Mouse (Mus musculus) thymus, adult 2 months (tissue): ENCODE data around the gene Gm7697. TPM values are rescaled to one million over a fixed set of nuclear protein-coding genes. Genes with fewer than 3 reads are reported as not detected.
"Not testable (repeated sequence)": the region's sequence is repeated elsewhere in the genome, so short reads cannot be mapped to it uniquely, and the experiment has no call there.

ENCODE experiments used
- DNase-seq: peaks from one replicate; pipeline ENCODE4 v3.0.0; 2021
- H3K27ac ChIP-seq: fragments of 200-500 bp; 2 replicates; pipeline ENCODE4 v1.5.1; 2012; ENCODE audit warnings: low read length, control low read depth; ENCODE audit not compliant: control insufficient read depth, insufficient read depth
- H3K27me3 ChIP-seq: fragments of 200-500 bp; 2 replicates; pipeline ENCODE4 v1.6.1; 2012; ENCODE audit warnings: mild to moderate bottlenecking, low read length, moderate library complexity, mixed read lengths; ENCODE audit not compliant: control insufficient read depth, insufficient read depth
- H3K36me3 ChIP-seq: fragments of 200-500 bp; 2 replicates; pipeline ENCODE4 v1.6.1; 2012; ENCODE audit warnings: mild to moderate bottlenecking, low read length, moderate library complexity; ENCODE audit not compliant: control insufficient read depth, insufficient read depth
- H3K4me1 ChIP-seq: fragments of 200-500 bp; replicated peaks from 2 replicates; pipeline ENCODE4 v1.6.1; 2012; ENCODE audit warnings: low read length; ENCODE audit not compliant: control insufficient read depth, insufficient read depth
- H3K4me3 ChIP-seq: fragments of 200-500 bp; 2 replicates; pipeline ENCODE4 v1.5.1; 2012; ENCODE audit warnings: mild to moderate bottlenecking, low read length, control low read depth, moderate library complexity; ENCODE audit not compliant: control insufficient read depth, insufficient read depth
- WGBS: fragments of 180-500 bp; shearing (Covaris S2); methylation state at CpG from one replicate; pipeline ENCODE4 v1.1.7; 2018; 5-methylcytosine and 5-hydroxymethylcytosine counted together
- polyA plus RNA-seq: library from polyadenylated mRNA; depleted of rRNA; stranded (reverse); fragments of >200 nt; gene quantifications from 2 replicates; pipeline ENCODE4 v1.2.3, GENCODE M21; 2012; rRNA removed

Gene Gm7697
- polyA plus RNA-seq, 1 experiment = not detected

- H3K4me3 ChIP-seq, H3K4me1 ChIP-seq: not testable (repeated sequence)
Measured at GRCm38 (mm10) chr8:69453465-69453864, 69.3 kb downstream of the Gm7697 start, which contains the start of gene Gm9495. Gene Gm9495 (minus strand): TSS chr8:69453565.

More at GRCm38 (mm10) chr8:69453465-69453864, 69.3 kb downstream of the Gm7697 start, which contains the start of gene Gm9495:
- not testable (repeated sequence) for H3K27ac ChIP-seq, H3K36me3 ChIP-seq, H3K27me3 ChIP-seq, DNase-seq
- 94% methylated on average over 2 of the region's 3 CpGs for WGBS

Other genes starting within 250 kb of the Gm7697 start
- not detected in 2 replicates for gene Gm9495, start 69.4 kb downstream of the Gm7697 start, polyA plus RNA-seq
- 10.3 and 10.4 TPM in 2 replicates for gene Zfp868, start 102.6 kb upstream of the Gm7697 start, polyA plus RNA-seq
- 0.26 and 0.27 TPM in 2 replicates for gene Zfp964, start 131.5 kb upstream of the Gm7697 start, polyA plus RNA-seq
- 3.8 and 4.1 TPM in 2 replicates for gene Zfp869, start 187.7 kb upstream of the Gm7697 start, polyA plus RNA-seq
- gene Zfp963, start 227.0 kb upstream of the Gm7697 start, polyA plus RNA-seq = 2.1 and 3.3 TPM in 2 replicates